Mouse (Mus musculus): ENCODE results near the gene Itgb5. TPM values are rescaled to one million over a fixed set of nuclear protein-coding genes. Genes with fewer than 3 reads are reported as not detected.
A peak's percentile ranks its signal among the peaks of the same experiment; 100 is the strongest.

Itgb5 gene
- polyA plus RNA-seq, 1 experiment = 43.0 TPM

DNA sequence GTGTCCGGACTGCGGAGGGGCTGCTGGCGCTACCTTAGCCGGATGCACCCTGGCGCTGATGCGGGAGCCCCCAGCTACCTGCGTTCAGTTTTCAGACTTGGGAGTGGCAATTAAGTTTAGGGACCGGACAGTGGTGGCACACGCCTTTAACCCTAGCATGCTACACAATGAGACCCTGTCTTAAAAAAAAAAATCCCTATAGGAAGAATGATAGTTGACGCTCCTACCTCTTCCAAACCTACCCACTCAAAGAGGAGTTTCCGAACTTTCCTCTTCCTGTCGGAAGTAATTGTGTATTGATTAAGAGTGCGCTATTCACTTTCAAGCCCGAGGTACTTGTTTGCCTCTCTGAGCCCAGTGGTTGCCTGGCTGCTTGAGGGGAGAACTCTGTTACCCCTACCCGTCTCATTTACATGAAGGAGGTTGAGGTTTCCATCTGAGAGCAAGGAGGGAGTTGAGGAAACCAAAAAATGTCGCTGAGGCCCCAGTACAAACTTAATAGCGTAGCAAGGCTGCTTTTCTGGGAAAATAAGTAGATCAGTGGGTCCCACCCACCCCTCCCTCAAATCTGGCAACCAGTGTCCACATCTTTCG lies 1.1 kb downstream of the Itgb5 start:
- no peak for TF ChIP-seq CTCF (IDR thresholded peaks at IDR 0.05; ENCODE audit: extremely low read depth, insufficient read depth, low read length)
- TF ChIP-seq POLR2A (IDR thresholded peaks at IDR 0.05; ENCODE audit: extremely low read depth, insufficient read depth, low read length) = no peak
- Histone ChIP-seq H3K4me3 (ENCODE audit: insufficient read depth, low read length) (peak overlapping the region; percentile 48), H3K27ac (ENCODE audit: insufficient read depth, low read length) (no peak overlapping the region), H3K4me1 (ENCODE audit: control insufficient read depth, insufficient read depth, low read length) (no peaks in the 10 kb centered on the region)

DNA sequence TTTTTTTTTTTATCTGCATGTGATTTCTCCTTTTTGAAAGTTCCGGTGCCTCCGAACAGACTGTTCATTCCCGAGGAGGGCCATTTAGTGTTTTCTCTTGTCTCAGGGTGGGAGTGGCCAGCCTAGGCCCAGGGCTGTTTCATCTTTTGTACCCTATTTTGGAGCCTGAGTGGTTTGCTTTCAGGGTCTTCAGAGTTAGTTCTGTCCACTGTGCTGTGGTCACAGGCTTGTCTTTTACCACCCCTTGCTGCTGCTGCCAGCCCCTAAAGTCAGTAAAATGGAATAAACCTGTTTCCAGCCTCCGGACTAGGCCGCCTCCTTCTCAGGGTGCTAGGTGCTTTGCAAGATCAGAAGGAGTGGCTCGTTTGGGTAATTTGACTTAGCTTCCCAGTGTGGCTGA lies 2.6 kb downstream of the Itgb5 start:
- H3K27ac ChIP-seq (ENCODE audit: insufficient read depth, low read length) = peak overlapping the region; percentile 81
- TF ChIP-seq CTCF (IDR thresholded peaks at IDR 0.05; ENCODE audit: extremely low read depth, insufficient read depth, low read length) (no peak), POLR2A (IDR thresholded peaks at IDR 0.05; ENCODE audit: extremely low read depth, insufficient read depth, low read length) (no peak)
- H3K4me3 ChIP-seq (ENCODE audit: insufficient read depth, low read length) = no peak overlapping the region
- no peaks in the 10 kb centered on the region for H3K4me1 ChIP-seq (ENCODE audit: control insufficient read depth, insufficient read depth, low read length)

GRCm38 (mm10) chr16:33832728-33833428 lies 3.4 kb downstream of the Itgb5 start:
- Histone ChIP-seq H3K4me3 (ENCODE audit: insufficient read depth, low read length) (no peak overlapping the region), H3K27ac (ENCODE audit: insufficient read depth, low read length) (peak overlapping the region; percentile 81), H3K4me1 (ENCODE audit: control insufficient read depth, insufficient read depth, low read length) (no peaks in the 10 kb centered on the region)
- TF ChIP-seq CTCF (IDR thresholded peaks at IDR 0.05; ENCODE audit: extremely low read depth, insufficient read depth, low read length) = no peak
- TF ChIP-seq POLR2A (IDR thresholded peaks at IDR 0.05; ENCODE audit: extremely low read depth, insufficient read depth, low read length) = no peak

- Histone ChIP-seq H3K4me1 (ENCODE audit: control insufficient read depth, insufficient read depth, low read length) (no peaks in the 10 kb centered on the region), H3K4me3 (ENCODE audit: insufficient read depth, low read length) (no peak overlapping the region), H3K27ac (ENCODE audit: insufficient read depth, low read length) (peak overlapping the region; percentile 76; the same call in 1 of the 2 replicates)
- TF ChIP-seq CTCF (IDR thresholded peaks at IDR 0.05; ENCODE audit: extremely low read depth, insufficient read depth, low read length) (no peak), POLR2A (IDR thresholded peaks at IDR 0.05; ENCODE audit: extremely low read depth, insufficient read depth, low read length) (no peak)
Measured at GRCm38 (mm10) chr16:33833429-33833753, 3.9 kb downstream of the Itgb5 start.

GRCm38 (mm10) chr16:33833781-33834482 lies 4.5 kb downstream of the Itgb5 start:
- H3K4me1 ChIP-seq (ENCODE audit: control insufficient read depth, insufficient read depth, low read length) = no peaks in the 10 kb centered on the region
- 0 out of 2 replicates have a peak, but pooled peaks have one; percentile 12 for TF ChIP-seq POLR2A (IDR thresholded peaks at IDR 0.05; ENCODE audit: extremely low read depth, insufficient read depth, low read length)
- no peak for TF ChIP-seq CTCF (IDR thresholded peaks at IDR 0.05; ENCODE audit: extremely low read depth, insufficient read depth, low read length)
- no peak overlapping the region for H3K4me3 ChIP-seq (ENCODE audit: insufficient read depth, low read length)
- peak overlapping the region; percentile 76 for H3K27ac ChIP-seq (ENCODE audit: insufficient read depth, low read length)

DNA sequence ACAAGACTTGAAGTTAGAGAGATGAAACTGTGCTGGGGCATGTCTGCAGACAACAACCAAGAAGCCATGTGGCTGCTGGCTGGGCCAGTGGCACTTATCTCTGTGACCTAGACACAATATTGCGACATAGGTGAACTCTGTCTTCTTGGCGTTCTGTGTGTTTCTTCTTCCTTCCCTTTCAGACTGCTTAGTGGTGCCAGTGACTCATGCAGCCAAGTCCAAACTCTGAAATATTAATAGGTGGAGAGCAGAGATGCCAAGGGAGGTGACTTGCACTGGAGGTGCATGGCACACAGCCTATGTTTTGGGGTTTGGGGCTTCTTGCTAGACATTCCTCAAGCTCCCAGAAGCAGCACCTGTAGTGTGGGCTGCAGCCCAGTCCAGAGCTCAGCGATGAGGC lies 7.2 kb downstream of the Itgb5 start:
- TF ChIP-seq CTCF (IDR thresholded peaks at IDR 0.05; ENCODE audit: extremely low read depth, insufficient read depth, low read length) (no peak), POLR2A (IDR thresholded peaks at IDR 0.05; ENCODE audit: extremely low read depth, insufficient read depth, low read length) (no peak)
- Histone ChIP-seq H3K4me3 (ENCODE audit: insufficient read depth, low read length) (no peak overlapping the region), H3K27ac (ENCODE audit: insufficient read depth, low read length) (no peak overlapping the region), H3K4me1 (ENCODE audit: control insufficient read depth, insufficient read depth, low read length) (no peaks in the 10 kb centered on the region)

GRCm38 (mm10) chr16:33837191-33837590 lies 7.7 kb downstream of the Itgb5 start:
- Histone ChIP-seq H3K27ac (ENCODE audit: insufficient read depth, low read length) (no peak overlapping the region), H3K4me1 (ENCODE audit: control insufficient read depth, insufficient read depth, low read length) (no peaks in the 10 kb centered on the region), H3K4me3 (ENCODE audit: insufficient read depth, low read length) (no peak overlapping the region)
- TF ChIP-seq CTCF (IDR thresholded peaks at IDR 0.05; ENCODE audit: extremely low read depth, insufficient read depth, low read length) (no peak), POLR2A (IDR thresholded peaks at IDR 0.05; ENCODE audit: extremely low read depth, insufficient read depth, low read length) (no peak)

DNA sequence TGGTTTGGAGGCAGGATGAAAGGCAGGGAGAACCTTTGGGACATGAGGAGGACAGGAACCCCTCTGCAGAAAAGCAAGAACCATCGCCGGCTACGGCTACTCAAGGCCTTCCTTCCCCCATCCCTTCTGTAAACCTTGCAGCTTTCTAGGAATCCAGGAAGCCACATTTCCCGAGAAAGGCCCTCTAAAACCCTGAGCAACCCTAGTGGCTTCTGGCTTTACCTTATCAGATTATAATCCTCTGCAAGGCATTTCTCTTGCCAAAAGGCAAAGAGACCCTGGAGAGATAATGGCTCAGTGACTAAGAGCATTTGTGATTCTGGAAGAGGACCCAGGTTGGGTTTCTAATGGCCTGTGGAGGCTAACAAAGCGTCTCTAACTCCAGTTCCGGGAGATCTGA lies 11.2 kb downstream of the Itgb5 start:
- no peaks in the 10 kb centered on the region for H3K4me1 ChIP-seq (ENCODE audit: control insufficient read depth, insufficient read depth, low read length)
- H3K27ac ChIP-seq (ENCODE audit: insufficient read depth, low read length) = no peak overlapping the region
- no peak overlapping the region for H3K4me3 ChIP-seq (ENCODE audit: insufficient read depth, low read length)
- no peak for TF ChIP-seq CTCF (IDR thresholded peaks at IDR 0.05; ENCODE audit: extremely low read depth, insufficient read depth, low read length)
- TF ChIP-seq POLR2A (IDR thresholded peaks at IDR 0.05; ENCODE audit: extremely low read depth, insufficient read depth, low read length) = no peak

DNA sequence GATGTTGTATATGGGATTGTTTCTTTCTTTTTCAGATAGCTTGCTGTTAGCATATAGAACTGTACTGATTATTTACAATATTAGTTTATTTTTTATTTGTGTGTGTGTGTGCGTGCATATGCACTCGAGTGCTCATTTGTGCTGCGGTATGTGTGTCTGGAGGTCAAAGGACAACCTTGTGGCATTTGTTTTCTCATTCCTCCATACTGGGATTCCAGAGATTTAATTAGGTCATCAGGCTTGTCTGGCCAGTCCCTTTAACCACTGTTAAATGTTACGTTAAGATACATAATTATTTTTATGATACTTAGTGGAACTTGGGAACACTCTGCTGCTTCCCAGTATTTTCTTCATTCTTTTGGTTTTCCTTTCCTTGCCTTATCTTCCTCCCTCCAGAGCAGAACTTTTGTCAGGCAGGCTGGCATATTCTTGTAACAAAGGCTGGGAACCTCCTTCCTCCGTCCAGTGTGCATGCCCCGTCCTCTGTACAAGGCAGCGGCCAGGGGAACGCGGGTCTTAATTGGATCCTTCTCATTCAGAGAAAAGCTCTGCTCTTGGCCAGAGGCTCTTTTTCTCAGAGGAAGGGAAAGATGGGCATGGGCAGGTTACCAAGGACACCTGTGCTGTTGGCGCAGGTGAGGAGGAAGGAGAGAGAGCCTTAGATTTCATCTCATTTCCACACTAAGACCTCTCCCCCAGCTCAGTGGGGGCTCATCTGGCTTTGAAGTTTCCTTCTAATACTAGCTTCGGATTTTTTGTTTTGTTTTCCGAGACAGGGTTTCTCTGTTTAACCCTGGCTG lies 12.8 kb downstream of the Itgb5 start:
- H3K4me3 ChIP-seq (ENCODE audit: insufficient read depth, low read length) = no peak overlapping the region
- TF ChIP-seq POLR2A (IDR thresholded peaks at IDR 0.05; ENCODE audit: extremely low read depth, insufficient read depth, low read length) = no peak
- no peak for TF ChIP-seq CTCF (IDR thresholded peaks at IDR 0.05; ENCODE audit: extremely low read depth, insufficient read depth, low read length)
- no peaks in the 10 kb centered on the region for H3K4me1 ChIP-seq (ENCODE audit: control insufficient read depth, insufficient read depth, low read length)
- no peak overlapping the region for H3K27ac ChIP-seq (ENCODE audit: insufficient read depth, low read length)
